Mouse (Mus musculus) embryonic facial prominence, embryonic 15.5 days (tissue): ENCODE data around the gene Prkg1. TPM values are rescaled to one million over a fixed set of nuclear protein-coding genes. Genes with fewer than 3 reads are reported as not detected.
"Not testable (repeated sequence)": the region's sequence is repeated elsewhere in the genome, so short reads cannot be mapped to it uniquely, and the experiment has no call there.

ENCODE experiments used
- ATAC-seq: fragments of 200-750 bp; cut with Nextera tagmentation; 2 replicates; pipeline ENCODE4 v1.8.0; 2017; ENCODE audit warnings: low read depth, moderate TSS enrichment; ENCODE audit not compliant: insufficient number of reproducible peaks, low FRiP score, low TSS enrichment
- H3K27ac ChIP-seq: fragments of 300-500 bp; sonication (generic); replicated peaks from 2 replicates; pipeline ENCODE4 v1.5.1; 2015; ENCODE audit warnings: mild to moderate bottlenecking, inconsistent platforms
- H3K27me3 ChIP-seq: fragments of 300-500 bp; sonication (generic); 2 replicates; pipeline ENCODE4 v1.6.1; 2015; ENCODE audit warnings: inconsistent platforms
- H3K36me3 ChIP-seq: fragments of 300-500 bp; sonication (generic); 2 replicates; pipeline ENCODE4 v1.6.1; 2015; ENCODE audit warnings: mild to moderate bottlenecking, inconsistent platforms
- H3K4me1 ChIP-seq: fragments of 300-500 bp; sonication (generic); 2 replicates; pipeline ENCODE4 v1.6.1; 2015; ENCODE audit warnings: inconsistent platforms
- H3K4me2 ChIP-seq: fragments of 300-500 bp; sonication (generic); replicated peaks from 2 replicates; pipeline ENCODE4 v1.6.1; 2015; ENCODE audit warnings: mild to moderate bottlenecking, inconsistent platforms
- H3K4me3 ChIP-seq: fragments of 300-500 bp; sonication (generic); replicated peaks from 2 replicates; pipeline ENCODE4 v1.5.1; 2015; ENCODE audit warnings: mild to moderate bottlenecking, inconsistent platforms
- H3K9ac ChIP-seq: fragments of 300-500 bp; sonication (generic); 2 replicates; pipeline ENCODE4 v1.6.1; 2015; ENCODE audit warnings: inconsistent platforms
- H3K9me3 ChIP-seq: fragments of 300-500 bp; sonication (generic); replicated peaks from 2 replicates; pipeline ENCODE4 v1.6.1; 2016; ENCODE audit warnings: inconsistent platforms
- WGBS: fragments of 180-500 bp; shearing (Covaris S2); methylation state at CpG from one replicate; pipeline ENCODE4 v1.1.7; 2015; 5-methylcytosine and 5-hydroxymethylcytosine counted together
- polyA plus RNA-seq: library from polyadenylated mRNA; unstranded; fragments of >200 nt; fragmentation: Nextera tagmentation; extraction: Ambion mirVana; gene quantifications from 2 replicates; pipeline ENCODE4 v1.2.1, GENCODE M21; 2015

Gene Prkg1
- polyA plus RNA-seq, 1 experiment from 2014 or later = 11.4 TPM

GRCm38 (mm10) chr19:31284126-31284525, 480.7 kb downstream of the Prkg1 start:
- Histone ChIP-seq H3K36me3 (no peaks in the 10 kb centered on the region), H3K9me3 (no peaks in the 10 kb centered on the region), H3K4me3 (no peak overlapping the region), H3K27me3 (no peaks in the 10 kb centered on the region), H3K4me2 (no peak overlapping the region), H3K4me1 (no peaks in the 10 kb centered on the region), H3K9ac (no peak overlapping the region), H3K27ac (no peak overlapping the region)
- 89% methylated on average over 7 of the region's 7 CpGs for WGBS
- ATAC-seq = no peak

- no peak overlapping the region for H3K4me3 ChIP-seq
- H3K27me3 ChIP-seq = no peaks in the 10 kb centered on the region
- no peaks in the 10 kb centered on the region for H3K36me3 ChIP-seq
- H3K4me2 ChIP-seq = no peak overlapping the region
- H3K9ac ChIP-seq = no peak overlapping the region
- 71% methylated on average over 2 of the region's 2 CpGs for WGBS
- H3K27ac ChIP-seq = no peak overlapping the region
- H3K4me1 ChIP-seq = no peaks in the 10 kb centered on the region
- H3K9me3 ChIP-seq = no peaks in the 10 kb centered on the region
- no peak for ATAC-seq
These were observed 481.2 kb downstream of the Prkg1 start for GRCm38 (mm10) chr19:31283617-31284016.

- Histone ChIP-seq H3K4me2 (no peak overlapping the region), H3K4me3 (no peak overlapping the region), H3K4me1 (no peaks in the 10 kb centered on the region), H3K27me3 (no peaks in the 10 kb centered on the region), H3K27ac (no peak overlapping the region), H3K9me3 (no peaks in the 10 kb centered on the region), H3K9ac (no peak overlapping the region), H3K36me3 (no peaks in the 10 kb centered on the region)
- WGBS = 66% methylated on average over 7 of the region's 7 CpGs
- no peak for ATAC-seq
These were observed 484.9 kb downstream of the Prkg1 start for GRCm38 (mm10) chr19:31279797-31280486.

- H3K4me2 ChIP-seq = no peak overlapping the region
- 80% methylated on average over 1 of the region's 1 CpGs for WGBS
- no peaks in the 10 kb centered on the region for H3K27me3 ChIP-seq
- H3K27ac ChIP-seq = no peak overlapping the region
- ATAC-seq = no peak
- H3K9ac ChIP-seq = no peak overlapping the region
- H3K36me3 ChIP-seq = no peaks in the 10 kb centered on the region
- no peaks in the 10 kb centered on the region for H3K9me3 ChIP-seq
- no peaks in the 10 kb centered on the region; the same call in 1 of the 2 replicates for H3K4me1 ChIP-seq
- H3K4me3 ChIP-seq = no peak overlapping the region
These were observed 502.4 kb downstream of the Prkg1 start for GRCm38 (mm10) chr19:31262438-31262837.

- H3K4me1 ChIP-seq = no peaks in the 10 kb centered on the region; the same call in 1 of the 2 replicates
- no peaks in the 10 kb centered on the region for H3K27me3 ChIP-seq
- no peaks in the 10 kb centered on the region for H3K9me3 ChIP-seq
- H3K27ac ChIP-seq = no peak overlapping the region
- no peaks in the 10 kb centered on the region for H3K36me3 ChIP-seq
- no peak overlapping the region for H3K4me2 ChIP-seq
- no peak for ATAC-seq
- H3K9ac ChIP-seq = no peak overlapping the region
- no peak overlapping the region for H3K4me3 ChIP-seq
These were observed 504.3 kb downstream of the Prkg1 start for GRCm38 (mm10) chr19:31260494-31260893.

- Histone ChIP-seq H3K4me2 (no peak overlapping the region), H3K4me3 (no peak overlapping the region), H3K9ac (no peak overlapping the region), H3K9me3 (no peaks in the 10 kb centered on the region), H3K4me1 (no peaks in the 10 kb centered on the region; the same call in 1 of the 2 replicates), H3K36me3 (no peaks in the 10 kb centered on the region), H3K27me3 (no peaks in the 10 kb centered on the region), H3K27ac (no peak overlapping the region)
- no peak for ATAC-seq
- 45% methylated on average over 2 of the region's 2 CpGs for WGBS
These were observed 509.1 kb downstream of the Prkg1 start for GRCm38 (mm10) chr19:31255780-31256179.

GRCm38 (mm10) chr19:31232410-31232809, 532.4 kb downstream of the Prkg1 start:
- no peak overlapping the region for H3K27ac ChIP-seq

GRCm38 (mm10) chr19:31228385-31228784, 536.4 kb downstream of the Prkg1 start:
- ATAC-seq = no peak
- H3K27me3 ChIP-seq = no peaks in the 10 kb centered on the region
- H3K4me2 ChIP-seq = no peak overlapping the region
- H3K27ac ChIP-seq = no peak overlapping the region
- H3K36me3 ChIP-seq = no peaks in the 10 kb centered on the region
- no peaks in the 10 kb centered on the region for H3K9me3 ChIP-seq
- no peak overlapping the region for H3K9ac ChIP-seq
- WGBS = 85% methylated on average over 3 of the region's 3 CpGs
- no peak overlapping the region for H3K4me3 ChIP-seq
- H3K4me1 ChIP-seq = no peaks in the 10 kb centered on the region

More at GRCm38 (mm10) chr19:31232410-31232809, 532.4 kb downstream of the Prkg1 start:
- H3K4me3 ChIP-seq = no peak overlapping the region
- no peak for ATAC-seq
- H3K36me3 ChIP-seq = no peaks in the 10 kb centered on the region
- H3K4me2 ChIP-seq = no peak overlapping the region
- no peaks in the 10 kb centered on the region for H3K9me3 ChIP-seq
- no peak overlapping the region for H3K9ac ChIP-seq
- no peaks in the 10 kb centered on the region for H3K27me3 ChIP-seq
- H3K4me1 ChIP-seq = no peaks in the 10 kb centered on the region

- H3K4me2 ChIP-seq = no peak overlapping the region
- 89% methylated on average over 1 of the region's 1 CpGs for WGBS
- H3K9ac ChIP-seq = no peak overlapping the region
- no peaks in the 10 kb centered on the region for H3K4me1 ChIP-seq
- H3K4me3 ChIP-seq = no peak overlapping the region
- H3K9me3 ChIP-seq = no peaks in the 10 kb centered on the region
- H3K27me3 ChIP-seq = no peaks in the 10 kb centered on the region
- no peak for ATAC-seq
- H3K27ac ChIP-seq = no peak overlapping the region
- no peaks in the 10 kb centered on the region for H3K36me3 ChIP-seq
These were observed 541.4 kb downstream of the Prkg1 start for GRCm38 (mm10) chr19:31223457-31223856.

- H3K4me3 ChIP-seq, H3K4me1 ChIP-seq, H3K9ac ChIP-seq, H3K27ac ChIP-seq, H3K27me3 ChIP-seq, ATAC-seq, H3K36me3 ChIP-seq, H3K9me3 ChIP-seq, H3K4me2 ChIP-seq: not testable (repeated sequence)
- WGBS = 82% methylated on average over 4 of the region's 4 CpGs
These were observed 545.6 kb downstream of the Prkg1 start for GRCm38 (mm10) chr19:31219261-31219660.

- Histone ChIP-seq H3K4me3 (no peak overlapping the region), H3K4me2 (no peak overlapping the region), H3K27me3 (no peaks in the 10 kb centered on the region), H3K27ac (no peak overlapping the region), H3K9me3 (no peaks in the 10 kb centered on the region), H3K36me3 (no peaks in the 10 kb centered on the region), H3K4me1 (no peaks in the 10 kb centered on the region), H3K9ac (no peak overlapping the region)
- ATAC-seq = no peak
- WGBS = 62% methylated on average over 3 of the region's 3 CpGs
These were observed 554.0 kb downstream of the Prkg1 start for GRCm38 (mm10) chr19:31210850-31211249.

- no peaks in the 10 kb centered on the region for H3K36me3 ChIP-seq
- H3K4me3 ChIP-seq = no peak overlapping the region
- no peaks in the 10 kb centered on the region for H3K9me3 ChIP-seq
- no peaks in the 10 kb centered on the region for H3K27me3 ChIP-seq
- no peak for ATAC-seq
- H3K27ac ChIP-seq = no peak overlapping the region
- no peaks in the 10 kb centered on the region for H3K4me1 ChIP-seq
- H3K4me2 ChIP-seq = no peak overlapping the region
- 30% methylated on average over 2 of the region's 2 CpGs for WGBS
- no peak overlapping the region for H3K9ac ChIP-seq
These were observed 554.4 kb downstream of the Prkg1 start for GRCm38 (mm10) chr19:31210449-31210848.
